Mouse (Mus musculus) CD4-positive, CD25-positive, alpha-beta regulatory T cell, adult 2 months (primary cell): ENCODE measurements around the gene Pet100.
"Not testable (repeated sequence)": the region's sequence is repeated elsewhere in the genome, so short reads cannot be mapped to it uniquely, and the experiment has no call there.

ENCODE experiments used
- DNase-seq: peaks from one replicate; pipeline ENCODE4 v3.0.0-alpha.2; 2012; ENCODE audit warnings: low read depth, low spot score

Gene Pet100

GRCm38 (mm10) chr8:3621199-3621970 lies at the start of gene Pet100, which contains the start of gene Xab2:
Pet100 (plus strand) TSS chr8:3621548.
Xab2 (minus strand) TSS chr8:3621316.
- DNase-seq, result peak; percentile 99

DNA sequence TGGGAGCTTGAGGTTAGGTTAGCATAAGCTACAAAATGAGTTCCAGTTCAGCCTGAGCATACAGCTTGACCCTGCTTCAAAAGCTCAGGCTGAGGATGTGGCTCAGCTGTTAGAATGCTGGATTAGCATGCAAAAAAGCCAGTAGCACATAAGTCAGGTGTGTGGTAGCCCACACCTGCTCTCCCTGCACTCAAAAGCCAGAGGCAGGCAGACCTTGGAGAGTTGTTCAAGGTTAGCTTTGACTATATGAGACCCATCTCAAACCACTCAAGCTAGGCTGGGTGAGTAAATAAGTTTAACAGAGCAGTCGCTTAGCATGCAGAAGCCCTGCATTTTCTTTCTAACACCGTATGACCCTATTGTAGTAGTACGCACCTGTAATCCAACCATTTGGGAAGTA lies 46.8 kb upstream of the Pet100 start:
- DNase-seq, result no peak

- no peak for DNase-seq
These were observed 45.0 kb upstream of the Pet100 start for GRCm38 (mm10) chr8:3576211-3576960.

- DNase-seq, result no peak
These were observed 41.7 kb upstream of the Pet100 start for GRCm38 (mm10) chr8:3579390-3580364.

DNA sequence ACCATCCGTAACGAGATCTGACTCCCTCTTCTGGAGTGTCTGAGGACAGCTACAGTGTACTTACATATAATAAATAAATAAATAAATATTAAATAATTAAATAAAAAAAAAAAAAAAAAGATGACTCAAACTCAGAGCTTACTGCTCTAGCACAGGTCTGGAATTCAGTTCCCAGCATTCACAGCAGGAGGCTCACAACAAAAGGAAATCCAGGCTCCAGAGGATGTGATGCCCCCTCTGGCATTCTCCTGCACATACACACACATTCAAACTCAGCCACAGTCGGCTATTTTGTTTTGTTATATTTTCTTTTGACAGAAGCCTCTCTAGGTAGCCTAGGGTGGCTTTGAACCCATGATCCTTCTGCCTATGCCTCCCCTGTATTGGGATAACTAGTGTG lies 39.4 kb upstream of the Pet100 start:
- not testable (repeated sequence) for DNase-seq

- no peak for DNase-seq
These were observed 34.9 kb upstream of the Pet100 start for GRCm38 (mm10) chr8:3586452-3586851.

DNA sequence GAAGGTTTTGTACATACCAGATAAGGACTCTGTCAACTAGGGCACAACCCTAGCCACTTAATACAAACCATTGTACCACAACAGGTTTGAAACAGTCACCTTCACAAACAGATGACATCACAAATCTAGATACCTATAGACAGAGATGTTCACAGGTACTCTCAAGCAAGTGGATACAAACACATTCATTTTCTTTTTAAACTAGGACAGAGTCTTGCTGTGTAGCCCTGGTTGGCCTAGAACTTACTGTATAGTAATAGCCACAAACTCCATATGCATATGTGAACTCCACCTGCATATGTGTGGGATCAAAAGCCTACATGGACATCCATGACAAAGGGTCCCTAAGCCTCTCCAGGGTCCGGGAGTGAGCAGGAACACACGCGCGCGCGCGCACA lies 34.4 kb upstream of the Pet100 start, which contains the start of gene Camsap3:
TSS of gene Camsap3 (plus strand) at position 301 of the 398 bp plus-strand sequence.
- DNase-seq, result no peak

GRCm38 (mm10) chr8:3587391-3588257 lies 33.7 kb upstream of the Pet100 start:
- peak; percentile 56 for DNase-seq

- no peak for DNase-seq
These were observed 33.1 kb upstream of the Pet100 start for GRCm38 (mm10) chr8:3588258-3588633.

DNA sequence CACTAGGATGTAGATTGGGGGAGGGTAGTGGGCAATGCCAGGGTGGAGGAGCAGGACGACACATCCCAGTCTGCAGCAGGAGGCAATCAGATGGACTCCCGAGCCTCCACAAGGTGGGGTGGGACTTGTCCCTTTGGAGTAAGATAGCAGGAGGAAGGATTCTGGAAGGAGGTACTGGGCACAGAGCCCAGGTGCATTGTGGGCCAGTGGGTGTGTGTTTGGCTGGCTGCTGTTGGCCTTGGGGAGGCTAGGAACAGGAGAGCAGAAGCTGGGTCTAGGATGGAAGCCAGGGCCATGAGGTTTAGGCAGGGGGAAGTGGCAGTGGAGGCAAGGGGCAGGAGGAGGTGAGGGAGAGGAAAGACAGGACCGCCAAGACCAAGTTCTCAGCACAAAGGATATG lies 27.9 kb upstream of the Pet100 start:
- DNase-seq, result no peak

GRCm38 (mm10) chr8:3594466-3594865 lies 26.9 kb upstream of the Pet100 start:
- no peak for DNase-seq

DNA sequence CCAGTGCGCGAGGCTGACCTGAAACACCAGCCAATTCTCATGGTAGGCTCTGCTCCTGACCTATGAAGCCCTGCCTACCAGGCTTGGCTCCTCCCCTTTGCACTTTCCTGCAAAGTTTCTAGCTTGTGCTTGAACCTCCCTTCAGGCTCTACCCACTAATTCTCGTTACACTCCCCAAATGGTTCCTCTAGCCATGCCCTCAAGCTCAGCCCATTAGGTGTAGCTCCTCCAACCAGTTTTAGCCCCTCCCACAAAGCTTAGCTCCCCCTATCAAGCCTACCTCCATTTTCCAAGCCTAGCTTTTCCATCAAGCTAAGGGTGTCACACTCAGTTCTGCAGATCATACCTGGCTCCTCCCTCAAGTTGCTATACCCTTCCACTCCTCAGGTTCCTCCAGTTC lies 23.3 kb upstream of the Pet100 start:
- no peak for DNase-seq

DNA sequence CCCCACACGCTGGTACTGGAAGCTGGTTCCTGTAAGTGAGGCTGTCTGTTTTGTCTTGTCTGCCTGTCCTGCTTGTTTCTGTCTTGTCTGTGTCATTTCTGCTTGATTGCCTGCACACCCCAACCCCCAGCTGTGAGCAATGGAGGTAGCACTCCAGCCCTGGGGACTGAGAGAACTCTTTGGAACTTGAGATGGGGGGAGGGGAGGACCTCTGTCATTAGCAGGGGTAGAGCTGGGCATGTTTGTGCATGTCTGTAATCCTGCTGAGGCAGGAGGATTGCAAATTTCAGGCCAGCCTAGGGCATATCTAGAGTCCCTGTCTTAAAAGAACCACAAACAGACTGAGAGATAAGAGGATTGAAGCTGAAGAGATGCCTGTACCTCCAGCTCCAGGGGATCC lies 22.1 kb upstream of the Pet100 start:
- DNase-seq, result no peak

GRCm38 (mm10) chr8:3600401-3600800 lies 20.9 kb upstream of the Pet100 start:
- DNase-seq, result no peak

GRCm38 (mm10) chr8:3603439-3603838 lies 17.9 kb upstream of the Pet100 start:
- no peak for DNase-seq

DNA sequence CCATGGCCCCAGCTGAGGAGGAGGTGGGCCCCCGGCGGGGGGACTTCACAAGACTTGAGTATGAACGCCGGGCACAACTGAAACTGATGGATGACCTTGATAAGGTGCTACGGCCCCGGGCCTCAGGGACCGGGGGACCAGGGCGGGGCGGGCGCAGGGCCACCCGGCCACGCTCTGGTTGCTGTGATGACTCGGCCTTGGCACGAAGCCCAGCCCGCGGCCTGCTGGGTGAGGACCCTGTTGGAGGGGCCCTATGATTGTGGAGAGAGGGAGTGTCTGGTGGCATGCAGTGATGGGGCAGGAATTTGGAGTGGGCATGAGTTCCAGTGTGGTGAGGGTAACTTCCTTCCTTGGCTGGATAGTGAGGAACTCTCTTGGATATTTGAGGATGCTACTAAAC lies 14.8 kb upstream of the Pet100 start:
- DNase-seq, result no peak

GRCm38 (mm10) chr8:3607822-3608221 lies 13.5 kb upstream of the Pet100 start:
- no peak for DNase-seq

DNA sequence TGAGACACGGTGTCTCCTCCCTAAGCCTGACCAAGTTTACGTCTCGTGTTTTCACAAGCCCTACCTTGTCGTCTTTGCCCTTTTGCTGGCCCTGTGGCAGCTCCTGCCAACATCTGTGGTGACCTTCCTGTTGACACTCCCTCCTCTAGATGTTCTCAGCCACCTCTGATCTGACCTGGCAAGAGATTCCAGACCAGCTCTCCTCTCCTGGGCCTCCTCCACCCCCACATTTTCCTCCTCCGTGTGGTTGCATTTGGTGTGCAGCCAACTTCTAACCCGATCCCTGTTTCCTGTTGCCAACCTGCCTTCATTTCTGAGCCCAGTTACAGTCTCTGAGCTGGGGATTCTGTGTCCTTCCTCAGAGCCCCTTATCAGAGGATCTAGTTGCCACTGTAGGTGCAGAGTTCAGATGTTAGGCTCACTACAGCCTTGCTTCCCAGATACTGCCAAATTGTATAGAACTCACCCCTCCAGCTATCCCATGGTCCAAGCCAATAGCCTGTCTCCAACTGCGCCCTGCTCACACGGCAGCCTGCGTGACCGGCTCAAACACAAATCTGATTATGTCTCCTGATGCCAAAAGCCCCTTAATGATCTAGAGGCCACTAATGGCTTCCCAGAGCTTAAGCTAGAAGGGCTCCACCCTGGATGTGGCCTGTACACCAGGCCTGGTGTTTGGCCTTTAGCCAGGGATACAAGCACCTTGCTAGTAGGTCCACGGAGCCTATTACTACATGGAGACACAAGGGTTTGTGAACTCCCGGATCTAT lies 12.1 kb upstream of the Pet100 start:
- DNase-seq, result no peak

- no peak for DNase-seq
These were observed 11.6 kb upstream of the Pet100 start for GRCm38 (mm10) chr8:3609816-3610150.

GRCm38 (mm10) chr8:3622119-3622518 lies 771 bp downstream of the Pet100 start:
- DNase-seq, result peak; percentile 6
